Mouse (Mus musculus) lung, embryonic 14.5 days (tissue): ENCODE results near the gene Syde1. TPM values are rescaled to one million over a fixed set of nuclear protein-coding genes. Genes with fewer than 3 reads are reported as not detected.
A peak's percentile ranks its signal among the peaks of the same experiment; 100 is the strongest.

ENCODE experiments used
- ATAC-seq: fragments of 200-750 bp; cut with Nextera tagmentation; 2 replicates; pipeline ENCODE4 v1.8.0; 2017; ENCODE audit warnings: mild to moderate bottlenecking, moderate TSS enrichment, moderate library complexity; ENCODE audit not compliant: insufficient read depth
- DNase-seq: peaks from one replicate; pipeline ENCODE4 v3.0.0-alpha.2; 2015
- H3K27ac ChIP-seq: fragments of 300-500 bp; sonication (generic); 2 replicates; pipeline ENCODE4 v1.5.1; 2014; ENCODE audit warnings: low read depth, mild to moderate bottlenecking, moderate library complexity
- H3K27me3 ChIP-seq: fragments of 300-500 bp; sonication (generic); 2 replicates; pipeline ENCODE4 v1.6.1; 2014; ENCODE audit warnings: low read length, control low read depth; ENCODE audit not compliant: insufficient read depth
- H3K36me3 ChIP-seq: fragments of 300-500 bp; sonication (generic); 2 replicates; pipeline ENCODE4 v1.6.1; 2014; ENCODE audit warnings: control low read depth; ENCODE audit not compliant: insufficient read depth
- H3K4me1 ChIP-seq: fragments of 300-500 bp; sonication (generic); 2 replicates; pipeline ENCODE4 v1.6.1; 2014; ENCODE audit warnings: antibody characterized with exemption, control low read depth; ENCODE audit not compliant: insufficient read depth
- H3K4me2 ChIP-seq: fragments of 300-500 bp; sonication (generic); 2 replicates; pipeline ENCODE4 v1.6.1; 2014; ENCODE audit warnings: mild to moderate bottlenecking
- H3K4me3 ChIP-seq: fragments of 300-500 bp; sonication (generic); 2 replicates; pipeline ENCODE4 v1.5.1; 2014; ENCODE audit warnings: low read depth, low read length
- H3K9ac ChIP-seq: fragments of 300-500 bp; sonication (generic); 2 replicates; pipeline ENCODE4 v1.6.1; 2014
- H3K9me3 ChIP-seq: fragments of 300-500 bp; sonication (generic); 2 replicates; pipeline ENCODE4 v1.6.1; 2016; ENCODE audit warnings: low read depth, low read length, control low read depth
- CTCF ChIP-seq: IDR thresholded peaks from 2 replicates; pipeline ENCODE4 v1.5.1; 2016; ENCODE audit warnings: antibody characterized with exemption, low read depth
- WGBS: fragments of 180-500 bp; shearing (Covaris S2); extraction: QIAGEN DNeasy Blood & Tissue Kit; methylation state at CpG from one replicate; pipeline ENCODE4 v1.1.7; 2014; 5-methylcytosine and 5-hydroxymethylcytosine counted together
- polyA plus RNA-seq: library from polyadenylated mRNA; unstranded; fragments of >200 nt; fragmentation: Nextera tagmentation; extraction: Ambion mirVana; gene quantifications from 2 replicates; pipeline ENCODE4 v1.2.1, GENCODE M21; 2014

Syde1 gene
- polyA plus RNA-seq, 1 experiment from 2014 or later = 29.3 TPM

GRCm38 (mm10) chr10:78599865-78600264, 8.1 kb upstream of the Syde1 start:
- DNase-seq (no peak), ATAC-seq (no peak)
- 84% methylated on average over 5 of the region's 5 CpGs for WGBS
- no peaks in the 10 kb centered on the region for H3K27me3 ChIP-seq
- H3K9ac ChIP-seq = no peak overlapping the region
- H3K9me3 ChIP-seq = no peaks in the 10 kb centered on the region
- TF ChIP-seq CTCF = no peak
- no peaks in the 10 kb centered on the region for H3K36me3 ChIP-seq
- no peak overlapping the region for H3K4me3 ChIP-seq
- no peak overlapping the region for H3K4me2 ChIP-seq
- H3K27ac ChIP-seq = no peak overlapping the region
- no peaks in the 10 kb centered on the region for H3K4me1 ChIP-seq

- TF ChIP-seq CTCF = no peak
- no peak overlapping the region for H3K4me2 ChIP-seq
- no peak for ATAC-seq
- H3K36me3 ChIP-seq = peaks cover 4% of the 10 kb centered on the region
- no peaks in the 10 kb centered on the region for H3K27me3 ChIP-seq
- no peak overlapping the region for H3K27ac ChIP-seq
- no peaks in the 10 kb centered on the region for H3K9me3 ChIP-seq
- peaks cover 4% of the 10 kb centered on the region; the same call in 1 of the 2 replicates for H3K4me1 ChIP-seq
- no peak overlapping the region for H3K4me3 ChIP-seq
- no peak for DNase-seq
- no peak overlapping the region for H3K9ac ChIP-seq
These were observed 2.8 kb upstream of the Syde1 start for GRCm38 (mm10) chr10:78594566-78594965.

- DNase-seq (no peak), ATAC-seq (no peak)
- Histone ChIP-seq H3K27me3 (no peaks in the 10 kb centered on the region), H3K36me3 (peaks cover 8% of the 10 kb centered on the region), H3K9me3 (no peaks in the 10 kb centered on the region), H3K27ac (no peak overlapping the region), H3K4me2 (no peak overlapping the region), H3K4me1 (peaks cover 4% of the 10 kb centered on the region; the same call in 1 of the 2 replicates), H3K9ac (no peak overlapping the region), H3K4me3 (no peak overlapping the region)
- no peak for TF ChIP-seq CTCF
- 68% methylated on average over 6 of the region's 6 CpGs for WGBS
These were observed 2.4 kb upstream of the Syde1 start for GRCm38 (mm10) chr10:78594157-78594556.

DNA sequence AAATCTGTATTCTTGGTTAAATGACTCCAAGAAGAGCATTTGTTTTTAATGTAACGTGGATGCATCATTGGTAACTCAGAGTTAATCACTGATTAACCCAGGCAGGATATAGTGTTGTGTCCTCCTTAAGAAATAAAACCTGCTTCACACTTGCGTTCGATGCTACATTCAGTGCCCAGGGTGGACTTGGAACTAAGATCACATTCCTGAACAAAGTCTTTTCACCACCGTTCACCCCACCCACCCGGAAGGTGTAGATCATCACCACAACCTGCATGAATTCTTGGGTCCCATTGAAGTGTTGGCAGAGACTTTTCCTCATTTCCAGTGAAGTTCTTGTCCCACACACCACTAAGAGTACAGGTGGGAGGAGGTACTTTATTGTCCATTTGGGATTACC, 2.0 kb upstream of the Syde1 start:
- no peak for TF ChIP-seq CTCF
- DNase-seq = no peak
- ATAC-seq = no peak
- Histone ChIP-seq H3K4me3 (no peak overlapping the region), H3K9me3 (no peaks in the 10 kb centered on the region), H3K9ac (no peak overlapping the region), H3K4me2 (no peak overlapping the region), H3K27me3 (no peaks in the 10 kb centered on the region), H3K4me1 (peaks cover 4% of the 10 kb centered on the region; the same call in 1 of the 2 replicates), H3K27ac (no peak overlapping the region), H3K36me3 (peaks cover 13% of the 10 kb centered on the region)
- 89% methylated on average over 5 of the region's 5 CpGs for WGBS

DNA sequence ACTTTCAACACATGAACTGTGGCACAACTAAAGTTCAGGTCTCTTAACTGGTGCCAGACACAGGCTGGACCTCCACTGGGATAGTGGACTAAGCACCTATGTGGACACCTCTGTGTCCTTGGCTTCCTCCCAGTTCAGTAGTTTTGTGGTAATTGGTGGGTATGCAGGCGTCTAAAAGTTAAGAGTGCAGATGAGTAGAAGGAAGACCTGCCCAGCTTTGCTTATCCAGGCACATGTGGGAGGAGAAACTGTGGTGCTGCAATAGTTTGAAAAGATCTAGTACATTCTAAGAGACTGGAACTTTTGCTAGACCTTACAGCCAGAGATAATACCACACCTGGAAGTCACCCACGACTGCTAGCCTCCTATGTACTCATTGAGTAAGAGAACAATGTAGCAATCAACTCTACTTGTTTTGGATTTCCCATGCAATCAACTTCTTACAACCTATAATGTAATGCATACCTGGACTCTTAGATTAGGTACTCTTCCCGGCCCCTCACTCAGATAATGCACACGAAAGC, 1.2 kb upstream of the Syde1 start:
- Histone ChIP-seq H3K36me3 (peaks cover 19% of the 10 kb centered on the region), H3K9ac (no peak overlapping the region), H3K27ac (no peak overlapping the region), H3K4me2 (no peak overlapping the region), H3K4me3 (no peak overlapping the region), H3K9me3 (no peaks in the 10 kb centered on the region), H3K4me1 (peaks cover 4% of the 10 kb centered on the region; the same call in 1 of the 2 replicates), H3K27me3 (no peaks in the 10 kb centered on the region)
- no peak for TF ChIP-seq CTCF
- WGBS = 81% methylated on average over 4 of the region's 4 CpGs
- no peak for ATAC-seq
- DNase-seq = no peak

DNA sequence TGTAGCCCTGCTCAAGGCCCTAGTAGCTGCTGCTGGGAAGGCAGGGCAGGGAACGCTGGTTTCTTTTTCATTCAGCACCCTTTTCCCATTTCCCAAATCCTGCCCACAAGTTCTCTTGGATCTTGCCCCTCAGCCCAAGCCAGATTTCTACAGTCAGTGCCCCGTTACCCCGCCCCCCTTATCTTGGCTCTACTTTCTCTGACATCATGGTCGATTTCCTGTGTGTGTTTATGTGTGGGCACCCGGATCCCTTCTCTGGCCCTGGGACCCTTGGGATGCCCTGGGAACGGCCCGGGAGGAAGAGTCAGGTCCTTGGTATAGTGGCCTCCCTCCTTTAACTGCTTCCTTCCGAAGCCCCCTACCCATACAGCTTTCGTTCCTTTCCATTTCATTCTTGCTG, 1.0 kb downstream of the Syde1 start:
- H3K4me3 ChIP-seq = peak overlapping the region; percentile 76
- DNase-seq (peak; percentile 57), ATAC-seq (peak; percentile 33; the same call in 1 of the 2 replicates)
- peak overlapping the region; percentile 82 for H3K4me2 ChIP-seq
- H3K9ac ChIP-seq = peak overlapping the region; percentile 90
- no peak for TF ChIP-seq CTCF
- no peaks in the 10 kb centered on the region for H3K27me3 ChIP-seq
- peak overlapping the region; percentile 94 for H3K27ac ChIP-seq
- H3K9me3 ChIP-seq = no peaks in the 10 kb centered on the region
- H3K4me1 ChIP-seq = peaks cover 4% of the 10 kb centered on the region; the same call in 1 of the 2 replicates
- peaks cover 40% of the 10 kb centered on the region for H3K36me3 ChIP-seq
- WGBS = 15% methylated on average over 9 of the region's 9 CpGs

GRCm38 (mm10) chr10:78589901-78590300, 1.9 kb downstream of the Syde1 start:
- Histone ChIP-seq H3K4me3 (peak overlapping the region; percentile 76), H3K9me3 (no peaks in the 10 kb centered on the region), H3K36me3 (peaks cover 49% of the 10 kb centered on the region), H3K4me1 (peaks cover 4% of the 10 kb centered on the region; the same call in 1 of the 2 replicates), H3K27me3 (no peaks in the 10 kb centered on the region), H3K27ac (peak overlapping the region; percentile 94; the same call in 1 of the 2 replicates), H3K9ac (peak overlapping the region; percentile 90), H3K4me2 (peak overlapping the region; percentile 82)
- ATAC-seq = no peak
- DNase-seq = no peak
- TF ChIP-seq CTCF = no peak
- WGBS = 88% methylated on average over 8 of the region's 8 CpGs
